Mouse (Mus musculus): ENCODE measurements around the gene Klhl13. TPM values are rescaled to one million over a fixed set of nuclear protein-coding genes. Genes with fewer than 3 reads are reported as not detected.
A peak's percentile ranks its signal among the peaks of the same experiment; 100 is the strongest.

The Klhl13 gene
- total RNA-seq (2022) = 10 to 100 TPM; 63.5 to 81.9 (median 69.1) TPM

GRCm38 (mm10) chrX:23364514-23365381, at the start of gene Klhl13:
Klhl13 (minus strand) TSS chrX:23365082.
- peak; percentile 9 to 11 for DNase-seq (ENCODE audit: low spot score in 2 of 2)

GRCm38 (mm10) chrX:23409296-23410149, 44.6 kb upstream of the Klhl13 start:
- no peak for DNase-seq (ENCODE audit: low spot score in 2 of 2)

DNA sequence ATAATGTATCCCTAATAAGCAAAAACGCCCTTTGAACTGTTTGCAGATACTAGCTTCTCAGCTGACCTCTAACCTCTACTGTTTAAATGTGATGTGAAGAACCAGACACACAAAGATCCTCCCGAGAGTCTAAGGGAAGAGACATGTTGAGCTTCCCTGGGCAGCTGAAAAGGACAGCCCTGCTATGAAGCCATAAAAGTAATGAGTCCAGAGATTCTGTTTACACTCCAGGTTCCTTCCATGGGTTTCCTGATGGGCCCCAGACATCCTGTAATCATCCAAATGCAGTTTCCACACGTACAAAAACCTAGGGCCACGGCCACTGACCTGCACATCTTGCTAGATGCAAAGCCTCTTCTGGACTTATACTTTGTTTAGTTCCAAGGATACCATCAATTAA, 23.8 kb upstream of the Klhl13 start:
- DNase-seq (ENCODE audit: low spot score in 2 of 2) = no peak

GRCm38 (mm10) chrX:23363441-23363840, 1.4 kb downstream of the Klhl13 start:
- no peak for DNase-seq (ENCODE audit: low spot score in 2 of 2)

DNA sequence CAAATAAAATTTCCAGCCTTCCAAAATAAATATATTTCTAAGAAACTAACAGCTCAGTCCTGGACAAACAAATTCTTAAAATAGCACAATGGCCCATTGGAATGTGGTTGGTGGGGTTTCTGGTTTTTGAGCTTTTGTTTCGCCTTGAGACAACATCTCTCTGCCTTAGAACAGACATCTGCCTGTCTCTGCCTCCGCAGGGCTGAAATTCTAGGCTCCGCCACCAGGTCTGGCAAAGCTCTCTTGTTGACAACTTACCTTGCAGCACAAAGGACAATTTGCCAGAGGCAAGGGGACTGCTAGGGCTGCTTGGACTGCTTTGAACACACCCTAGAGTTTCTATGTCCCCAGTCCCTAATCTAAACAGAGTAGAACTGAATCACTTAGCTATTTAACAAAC, 4.4 kb downstream of the Klhl13 start:
- DNase-seq (ENCODE audit: low spot score in 2 of 2) = no peak

DNA sequence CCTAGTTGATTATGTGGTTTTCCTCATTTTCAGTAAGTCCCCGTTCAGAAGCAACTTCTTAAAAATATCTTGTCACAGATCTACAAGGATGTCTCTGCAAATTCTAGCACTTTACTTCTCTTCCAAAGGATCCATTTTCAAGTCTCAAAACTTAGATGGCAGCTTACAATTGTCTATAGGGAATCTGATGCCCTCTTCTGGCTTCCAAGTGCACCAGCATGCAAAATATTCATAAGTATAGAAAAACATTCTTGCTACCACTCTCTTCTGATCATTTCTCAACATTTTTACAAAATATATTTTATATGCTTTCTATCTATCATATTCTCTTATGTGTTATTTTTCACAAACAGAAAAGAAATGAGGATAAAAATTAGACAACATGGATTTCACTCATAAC, 14.8 kb downstream of the Klhl13 start:
- DNase-seq (ENCODE audit: low spot score in 2 of 2) = no peak

DNA sequence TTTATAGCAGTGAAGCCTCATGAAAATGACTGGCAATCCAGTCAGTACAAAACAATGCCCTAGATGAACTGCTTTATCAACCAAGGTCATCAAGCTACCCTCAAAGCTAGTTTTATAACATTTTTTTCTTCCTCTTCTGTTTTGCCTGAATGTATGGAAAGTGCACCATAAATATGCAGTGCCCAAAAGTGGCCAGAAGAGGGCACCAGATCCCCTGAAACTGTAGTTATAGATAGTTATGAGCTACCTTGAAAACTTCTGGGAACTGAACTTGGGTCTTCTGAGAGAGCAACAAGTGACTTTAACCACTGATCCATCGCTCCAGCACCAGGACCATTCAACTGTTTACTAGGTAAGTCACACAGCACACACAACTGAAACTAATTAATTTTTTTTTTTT, 36.8 kb downstream of the Klhl13 start:
- peak in 1 of 2 experiments; percentile 1 for DNase-seq (ENCODE audit: low spot score in 2 of 2)

- DNase-seq (ENCODE audit: low spot score in 2 of 2) = no peak
These were observed 46.0 kb downstream of the Klhl13 start for GRCm38 (mm10) chrX:23318857-23319256.

DNA sequence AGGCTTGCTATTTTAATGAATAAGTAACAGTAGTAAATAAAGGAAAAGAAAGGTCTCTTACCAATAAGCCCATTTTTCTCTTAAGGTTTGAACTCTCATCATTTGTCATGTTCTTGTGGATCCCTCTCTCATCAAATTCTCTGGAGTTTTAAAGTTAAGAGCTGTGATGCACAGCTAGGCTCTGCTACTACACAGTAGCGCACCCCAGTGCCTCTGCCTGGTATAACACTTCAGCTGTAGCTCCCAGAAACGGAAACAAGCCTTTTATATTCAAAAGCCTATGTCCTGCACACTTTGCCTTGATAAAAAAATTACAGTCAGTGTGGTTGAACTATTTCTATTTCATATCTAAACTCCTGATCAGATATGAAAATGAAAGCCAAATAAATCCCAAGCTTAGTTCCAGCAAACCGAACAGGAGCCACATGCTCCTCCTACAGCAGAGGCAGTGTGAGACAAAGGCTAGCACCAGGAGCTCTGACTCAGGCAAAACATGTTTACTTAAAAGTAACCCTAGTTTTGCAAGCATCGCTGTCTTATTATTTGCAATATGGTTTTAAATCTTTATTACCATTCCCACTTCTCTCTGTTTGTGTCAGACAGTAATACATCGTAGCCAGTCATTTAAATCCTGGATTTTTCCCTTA, 68.8 kb downstream of the Klhl13 start:
- DNase-seq (ENCODE audit: low spot score in 2 of 2) = peak; percentile 36 to 43

DNA sequence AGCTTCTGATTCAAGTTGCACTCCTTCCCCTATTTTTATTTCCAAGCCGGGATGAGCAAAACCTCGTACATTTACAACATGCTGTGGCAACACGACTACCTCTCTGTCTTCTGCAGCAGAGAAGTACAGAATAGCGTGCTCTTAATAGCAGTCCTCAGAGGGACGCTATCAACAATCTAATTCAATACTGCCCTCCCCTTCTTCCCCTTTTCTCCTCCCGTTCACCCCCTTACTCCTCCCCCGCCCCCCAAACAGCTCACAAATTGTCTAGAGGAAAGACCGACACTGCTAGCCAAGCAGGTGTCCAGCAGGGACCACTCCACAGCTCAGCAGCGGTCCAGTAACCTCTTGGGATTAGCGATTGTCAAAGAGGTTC, 79.5 kb downstream of the Klhl13 start:
- no peak for DNase-seq (ENCODE audit: low spot score in 2 of 2)

- DNase-seq (ENCODE audit: low spot score in 2 of 2) = no peak
These were observed 80.1 kb downstream of the Klhl13 start for GRCm38 (mm10) chrX:23284530-23285441.

GRCm38 (mm10) chrX:23267601-23268000, 97.3 kb downstream of the Klhl13 start:
- no peak for DNase-seq (ENCODE audit: low spot score in 2 of 2)

DNA sequence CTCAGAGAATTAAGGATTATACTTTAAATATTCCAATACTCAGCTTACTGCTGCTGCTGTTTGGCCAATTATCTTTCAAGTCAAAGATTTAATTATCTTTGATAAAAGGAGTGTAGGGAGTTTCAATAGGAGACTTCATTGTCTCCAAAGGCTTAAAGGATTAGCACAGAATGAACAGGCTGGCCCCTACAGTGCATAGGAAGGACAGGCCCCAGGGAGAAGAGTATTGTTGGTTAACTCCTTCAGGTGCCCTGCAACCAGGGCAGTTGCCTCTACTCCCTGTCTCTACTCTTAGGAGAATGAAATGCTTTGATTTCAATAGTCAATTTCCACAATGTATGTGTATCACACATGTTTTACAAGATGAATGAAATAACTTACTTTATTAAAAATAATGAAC, 116.1 kb downstream of the Klhl13 start:
- no peak for DNase-seq (ENCODE audit: low spot score in 2 of 2)

Measured in left cerebral cortex, adult 8-10 months (tissue).